Mouse (Mus musculus) ES-Bruce4 (cell line): ENCODE results near the gene Kif24.

Experiments used
- CTCF ChIP-seq: IDR thresholded peaks from one replicate; pipeline ENCODE4 v1.8.1; 2011; ENCODE audit warnings: low read depth, low read length
- EP300 ChIP-seq: IDR thresholded peaks from 2 replicates; pipeline ENCODE4 v1.6.1; 2011; ENCODE audit warnings: low read depth, low read length; ENCODE audit not compliant: insufficient read depth
- POLR2A ChIP-seq: IDR thresholded peaks from one replicate; pipeline ENCODE4 v1.8.1; 2011; ENCODE audit warnings: low read length; ENCODE audit not compliant: insufficient read depth

GRCm38 (mm10) chr4:41399904-41400303 is 64.8 kb downstream of the Kif24 start:
- TF ChIP-seq CTCF = no peak
- no peak for TF ChIP-seq POLR2A
- no peak for TF ChIP-seq EP300
